Mouse (Mus musculus) MEL (cell line): ENCODE data around the gene Oit3.

Experiments
- BHLHE40 ChIP-seq: IDR thresholded peaks from 2 replicates; pipeline ENCODE4 v1.6.1; 2012; ENCODE audit warnings: low read depth, mild to moderate bottlenecking, inconsistent platforms, low read length, improper control_type of control experiment, borderline replicate concordance
- CTCF ChIP-seq, 3 experiments: IDR thresholded peaks in 2 of 3; conservative IDR thresholded peaks in 1 of 3; 2 replicates each; pipeline ENCODE4 v1.5.1; 2011 to 2012; ENCODE audit warnings: low read length in 3 of 3, low read depth in 2 of 3, mild to moderate bottlenecking in 2 of 3, improper control_type of control experiment in 1 of 3, inconsistent platforms in 1 of 3, mixed read lengths in 1 of 3, moderate library complexity in 1 of 3; ENCODE audit not compliant: control insufficient read depth in 1 of 3, insufficient read depth in 1 of 3, poor library complexity in 1 of 3, severe bottlenecking in 1 of 3
- ELF1 ChIP-seq: IDR thresholded peaks from 2 replicates; pipeline ENCODE4 v1.6.1; 2014; ENCODE audit warnings: low read depth, mild to moderate bottlenecking, inconsistent platforms, low read length, improper control_type of control experiment, moderate library complexity
- EP300 ChIP-seq, 2 experiments: IDR thresholded peaks; 2 replicates each; pipeline ENCODE4 v1.6.1; 2011; ENCODE audit warnings: improper control_type of control experiment in 2 of 2, low read length in 2 of 2, low read depth in 1 of 2, mild to moderate bottlenecking in 1 of 2
- GATA1 ChIP-seq: IDR thresholded peaks from 2 replicates; pipeline ENCODE4 v1.6.1; 2011; ENCODE audit warnings: low read depth, low read length, improper control_type of control experiment
- MAFK ChIP-seq: IDR thresholded peaks from 2 replicates; pipeline ENCODE4 v1.6.1; 2011; ENCODE audit warnings: low read depth, mild to moderate bottlenecking, low read length, improper control_type of control experiment, borderline replicate concordance
- MAZ ChIP-seq: IDR thresholded peaks from 2 replicates; pipeline ENCODE4 v1.6.1; 2012; ENCODE audit warnings: low read depth, mild to moderate bottlenecking, inconsistent platforms, low read length, improper control_type of control experiment
- POLR2A ChIP-seq, 2 experiments: IDR thresholded peaks; 2 replicates each; pipeline ENCODE4 v1.6.1; 2011 to 2012; ENCODE audit warnings: low read length in 2 of 2, mild to moderate bottlenecking in 2 of 2, control low read depth in 1 of 2, improper control_type of control experiment in 1 of 2, low read depth in 1 of 2, moderate library complexity in 1 of 2; ENCODE audit not compliant: control insufficient read depth in 1 of 2, insufficient read depth in 1 of 2, poor library complexity in 1 of 2
- POLR2AphosphoS2 ChIP-seq: IDR thresholded peaks from 2 replicates; pipeline ENCODE4 v1.6.1; 2011; ENCODE audit warnings: low read length, improper control_type of control experiment
- RCOR1 ChIP-seq: IDR thresholded peaks from 2 replicates; pipeline ENCODE4 v1.6.1; 2012; ENCODE audit warnings: low read depth, mild to moderate bottlenecking, inconsistent platforms, low read length, improper control_type of control experiment
- TCF12 ChIP-seq: IDR thresholded peaks from 2 replicates; pipeline ENCODE4 v1.6.1; 2014; ENCODE audit warnings: low read depth, mild to moderate bottlenecking, inconsistent platforms, low read length, improper control_type of control experiment, moderate library complexity
- USF2 ChIP-seq, 2 experiments: IDR thresholded peaks; 2 replicates each; pipeline ENCODE4 v1.6.1; 2011 to 2012; ENCODE audit warnings: improper control_type of control experiment in 2 of 2, low read length in 2 of 2, borderline replicate concordance in 1 of 2, inconsistent platforms in 1 of 2, low read depth in 1 of 2, mild to moderate bottlenecking in 1 of 2; ENCODE audit not compliant: insufficient read depth in 1 of 2
- ZC3H11A ChIP-seq: IDR thresholded peaks from 2 replicates; pipeline ENCODE4 v1.6.1; 2012; ENCODE audit warnings: low read depth, mild to moderate bottlenecking, inconsistent platforms, low read length, improper control_type of control experiment
- ZMIZ1 ChIP-seq: IDR thresholded peaks from 2 replicates; pipeline ENCODE4 v1.6.1; 2012; ENCODE audit warnings: low read depth, mild to moderate bottlenecking, inconsistent platforms, low read length, improper control_type of control experiment, moderate library complexity

DNA sequence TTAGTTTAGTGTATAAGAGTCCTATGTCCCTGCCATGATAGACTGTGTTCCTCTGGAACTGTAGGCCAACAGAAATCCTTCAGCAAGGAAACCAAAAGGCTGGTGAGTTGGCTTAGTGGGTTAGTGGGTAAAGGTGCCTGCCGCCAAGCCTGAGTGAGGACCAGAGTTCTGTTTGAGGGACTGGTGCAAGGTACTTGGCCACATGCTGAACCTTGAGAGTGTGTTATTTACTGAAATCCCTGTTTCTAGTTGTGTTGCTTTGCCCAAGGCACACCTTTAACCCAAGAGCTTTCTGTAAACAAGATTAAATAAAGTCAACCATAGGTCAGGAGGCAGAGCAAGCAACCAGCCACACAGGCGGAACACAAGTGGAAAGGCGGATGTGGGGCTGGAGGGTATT is 24.0 kb upstream of the Oit3 start:
- TF ChIP-seq POLR2AphosphoS2 = no peak
- TF ChIP-seq CTCF (IDR thresholded peaks at IDR 0.05 in 2 of 3, conservative IDR thresholded peaks at IDR 0.05 in 1 of 3; ENCODE audit: control insufficient read depth in 1 of 3, insufficient read depth in 1 of 3, low read depth in 2 of 3, low read length in 3 of 3, poor library complexity in 1 of 3, severe bottlenecking in 1 of 3) = no peak
- no peak for TF ChIP-seq EP300 (IDR thresholded peaks at IDR 0.05; ENCODE audit: low read depth in 1 of 2, low read length in 2 of 2)
- no peak for TF ChIP-seq USF2 (IDR thresholded peaks at IDR 0.05; ENCODE audit: borderline replicate concordance in 1 of 2, insufficient read depth in 1 of 2, low read depth in 1 of 2, low read length in 2 of 2)
- no peak for TF ChIP-seq POLR2A (IDR thresholded peaks at IDR 0.05; ENCODE audit: control insufficient read depth in 1 of 2, insufficient read depth in 1 of 2, low read depth in 1 of 2, low read length in 2 of 2, poor library complexity in 1 of 2)
- no peak for TF ChIP-seq MAZ
- no peak for TF ChIP-seq RCOR1
- no peak for TF ChIP-seq ELF1
- TF ChIP-seq GATA1 = no peak
- TF ChIP-seq BHLHE40 = no peak
- no peak for TF ChIP-seq MAFK
- TF ChIP-seq TCF12 = no peak
- no peak for TF ChIP-seq ZMIZ1
- TF ChIP-seq ZC3H11A = no peak
